Mouse (Mus musculus): Measurements from ENCODE around the gene Rgl3. TPM values are rescaled to one million over a fixed set of nuclear protein-coding genes. Genes with fewer than 3 reads are reported as not detected.

Rgl3 gene
- polyA plus RNA-seq, 1 experiment: 24.8 TPM

- 64% methylated on average over 3 of the region's 3 CpGs for WGBS
Measured at GRCm38 (mm10) chr9:21954635-21955034, 34.6 kb downstream of the Rgl3 start.

GRCm38 (mm10) chr9:21953600-21953999, 35.6 kb downstream of the Rgl3 start:
- 8% methylated on average over 3 of the region's 3 CpGs for WGBS

More at GRCm38 (mm10) chr9:21954635-21955034, 34.6 kb downstream of the Rgl3 start:
- TF ChIP-seq POLR2A (IDR thresholded peaks at IDR 0.05; ENCODE audit: borderline replicate concordance, extremely low read depth, low read depth, low read length) (no peak), CTCF (IDR thresholded peaks at IDR 0.05; ENCODE audit: insufficient read depth, low read length) (no peak)
- Histone ChIP-seq H3K4me1 (ENCODE audit: control insufficient read depth, insufficient read depth, low read length) (no peaks in the 10 kb centered on the region), H3K4me3 (replicated peaks; ENCODE audit: extremely low read depth, low read depth, low read length) (no peak overlapping the region)
- DNase-seq: no peak

GRCm38 (mm10) chr9:21951977-21952376, 37.3 kb downstream of the Rgl3 start:
- no peak for DNase-seq
- no peak overlapping the region for H3K4me3 ChIP-seq (replicated peaks; ENCODE audit: extremely low read depth, low read depth, low read length)
- no peak for TF ChIP-seq POLR2A (IDR thresholded peaks at IDR 0.05; ENCODE audit: borderline replicate concordance, extremely low read depth, low read depth, low read length)
- no peak for TF ChIP-seq CTCF (IDR thresholded peaks at IDR 0.05; ENCODE audit: insufficient read depth, low read length)
- WGBS: 74% methylated on average over 3 of the region's 3 CpGs
- no peaks in the 10 kb centered on the region for H3K4me1 ChIP-seq (ENCODE audit: control insufficient read depth, insufficient read depth, low read length)

More at GRCm38 (mm10) chr9:21953600-21953999, 35.6 kb downstream of the Rgl3 start:
- Histone ChIP-seq H3K4me1 (ENCODE audit: control insufficient read depth, insufficient read depth, low read length) (no peaks in the 10 kb centered on the region), H3K4me3 (replicated peaks; ENCODE audit: extremely low read depth, low read depth, low read length) (no peak overlapping the region)
- TF ChIP-seq CTCF (IDR thresholded peaks at IDR 0.05; ENCODE audit: insufficient read depth, low read length): no peak
- no peak for TF ChIP-seq POLR2A (IDR thresholded peaks at IDR 0.05; ENCODE audit: borderline replicate concordance, extremely low read depth, low read depth, low read length)
- no peak for DNase-seq

- no peaks in the 10 kb centered on the region for H3K4me1 ChIP-seq (ENCODE audit: control insufficient read depth, insufficient read depth, low read length)
- 12% methylated on average over 11 of the region's 11 CpGs for WGBS
- TF ChIP-seq POLR2A (IDR thresholded peaks at IDR 0.05; ENCODE audit: borderline replicate concordance, extremely low read depth, low read depth, low read length): no peak
- peak; percentile 45; the same call in 1 of the 2 replicates for TF ChIP-seq CTCF (IDR thresholded peaks at IDR 0.05; ENCODE audit: insufficient read depth, low read length)
- peak; percentile 81 for DNase-seq
- no peak overlapping the region for H3K4me3 ChIP-seq (replicated peaks; ENCODE audit: extremely low read depth, low read depth, low read length)
Measured at GRCm38 (mm10) chr9:21950322-21950721, 38.9 kb downstream of the Rgl3 start.

GRCm38 (mm10) chr9:21948790-21949189, 40.5 kb downstream of the Rgl3 start:
- WGBS: 63% methylated on average over 6 of the region's 6 CpGs
- DNase-seq: no peak
- TF ChIP-seq POLR2A (IDR thresholded peaks at IDR 0.05; ENCODE audit: borderline replicate concordance, extremely low read depth, low read depth, low read length) (no peak), CTCF (IDR thresholded peaks at IDR 0.05; ENCODE audit: insufficient read depth, low read length) (no peak)
- Histone ChIP-seq H3K4me3 (replicated peaks; ENCODE audit: extremely low read depth, low read depth, low read length) (no peak overlapping the region), H3K4me1 (ENCODE audit: control insufficient read depth, insufficient read depth, low read length) (no peaks in the 10 kb centered on the region)

- TF ChIP-seq POLR2A (IDR thresholded peaks at IDR 0.05; ENCODE audit: borderline replicate concordance, extremely low read depth, low read depth, low read length) (no peak), CTCF (IDR thresholded peaks at IDR 0.05; ENCODE audit: insufficient read depth, low read length) (no peak)
- 47% methylated on average over 8 of the region's 8 CpGs for WGBS
- H3K4me1 ChIP-seq (ENCODE audit: control insufficient read depth, insufficient read depth, low read length): no peaks in the 10 kb centered on the region
- H3K4me3 ChIP-seq (replicated peaks; ENCODE audit: extremely low read depth, low read depth, low read length): no peak overlapping the region
- DNase-seq: no peak
Measured at GRCm38 (mm10) chr9:21948146-21948545, 41.1 kb downstream of the Rgl3 start.

- DNase-seq: no peak
- Histone ChIP-seq H3K4me1 (ENCODE audit: control insufficient read depth, insufficient read depth, low read length) (no peaks in the 10 kb centered on the region), H3K4me3 (replicated peaks; ENCODE audit: extremely low read depth, low read depth, low read length) (no peak overlapping the region)
- 12% methylated on average over 28 of the region's 28 CpGs for WGBS
- TF ChIP-seq CTCF (IDR thresholded peaks at IDR 0.05; ENCODE audit: insufficient read depth, low read length) (no peak), POLR2A (IDR thresholded peaks at IDR 0.05; ENCODE audit: borderline replicate concordance, extremely low read depth, low read depth, low read length) (no peak)
Measured at GRCm38 (mm10) chr9:21947540-21948130, 41.6 kb downstream of the Rgl3 start.

GRCm38 (mm10) chr9:21944267-21944666, 45.0 kb downstream of the Rgl3 start:
- WGBS: 19% methylated on average over 23 of the region's 23 CpGs
- DNase-seq: no peak
- H3K4me1 ChIP-seq (ENCODE audit: control insufficient read depth, insufficient read depth, low read length): no peaks in the 10 kb centered on the region
- no peak overlapping the region for H3K4me3 ChIP-seq (replicated peaks; ENCODE audit: extremely low read depth, low read depth, low read length)
- TF ChIP-seq POLR2A (IDR thresholded peaks at IDR 0.05; ENCODE audit: borderline replicate concordance, extremely low read depth, low read depth, low read length) (no peak), CTCF (IDR thresholded peaks at IDR 0.05; ENCODE audit: insufficient read depth, low read length) (no peak)

- Histone ChIP-seq H3K4me3 (replicated peaks; ENCODE audit: extremely low read depth, low read depth, low read length) (no peak overlapping the region), H3K4me1 (ENCODE audit: control insufficient read depth, insufficient read depth, low read length) (no peaks in the 10 kb centered on the region)
- DNase-seq: no peak
- 45% methylated on average over 12 of the region's 12 CpGs for WGBS
- TF ChIP-seq POLR2A (IDR thresholded peaks at IDR 0.05; ENCODE audit: borderline replicate concordance, extremely low read depth, low read depth, low read length) (no peak), CTCF (IDR thresholded peaks at IDR 0.05; ENCODE audit: insufficient read depth, low read length) (no peak)
Measured at GRCm38 (mm10) chr9:21943638-21944037, 45.6 kb downstream of the Rgl3 start.

- DNase-seq: no peak
- TF ChIP-seq CTCF (IDR thresholded peaks at IDR 0.05; ENCODE audit: insufficient read depth, low read length) (no peak), POLR2A (IDR thresholded peaks at IDR 0.05; ENCODE audit: borderline replicate concordance, extremely low read depth, low read depth, low read length) (no peak)
- Histone ChIP-seq H3K4me3 (replicated peaks; ENCODE audit: extremely low read depth, low read depth, low read length) (no peak overlapping the region), H3K4me1 (ENCODE audit: control insufficient read depth, insufficient read depth, low read length) (no peaks in the 10 kb centered on the region)
- WGBS: 75% methylated on average over 12 of the region's 12 CpGs
Measured at GRCm38 (mm10) chr9:21943046-21943445, 46.2 kb downstream of the Rgl3 start.

Measured in lung, adult 2 months (tissue).